Mouse (Mus musculus): ENCODE measurements around the gene Ifna16.

- TF ChIP-seq POLR2A (IDR thresholded peaks at IDR 0.05; ENCODE audit: borderline replicate concordance, control insufficient read depth, low read depth, low read length) (no peak), CTCF (IDR thresholded peaks at IDR 0.05; ENCODE audit: control insufficient read depth, insufficient read depth, low read length) (no peak)
Measured at GRCm38 (mm10) chr4:88707128-88707826, 30.6 kb upstream of the Ifna16 start.

Measured in bone marrow, adult 2 months (tissue).